Mouse (Mus musculus): Measurements from ENCODE around the gene Acot5.

GRCm38 (mm10) chr12:84107692-84108091 is 38.6 kb downstream of the Acot5 start:
- TF ChIP-seq POLR2A (IDR thresholded peaks at IDR 0.05; ENCODE audit: low read depth, low read length), result no peak
- no peak for TF ChIP-seq CTCF (IDR thresholded peaks at IDR 0.05; ENCODE audit: extremely low read depth, insufficient read length, insufficient replicate concordance, low read depth, low read length)
